Mouse (Mus musculus) forebrain, embryonic 11.5 days (tissue): ENCODE measurements at regions not wholly inside any gene's neighbourhood (a gene's known extent, or its start where the extent isn't known, plus 50 kb on each side); places are given as distances from the start of the nearest gene placed in this dataset.

Experiments
- ATAC-seq: fragments of 200-750 bp; cut with Nextera tagmentation; replicated peaks from 2 replicates; pipeline ENCODE4 v1.8.0; 2017; ENCODE audit warnings: moderate TSS enrichment; ENCODE audit not compliant: low FRiP score
- DNase-seq: peaks from one replicate; pipeline ENCODE4 v3.0.0-alpha.2; 2017; ENCODE audit warnings: low spot score
- H3K27ac ChIP-seq: fragments of 300-500 bp; sonication (generic); 2 replicates; pipeline ENCODE4 v1.5.1; 2014; ENCODE audit warnings: low read depth, low read length
- H3K27me3 ChIP-seq: fragments of 300-500 bp; sonication (generic); 2 replicates; pipeline ENCODE4 v1.6.1; 2014; ENCODE audit warnings: mild to moderate bottlenecking, low read length, mixed read lengths; ENCODE audit not compliant: control insufficient read depth, insufficient read depth
- H3K36me3 ChIP-seq: fragments of 300-500 bp; sonication (generic); 2 replicates; pipeline ENCODE4 v1.6.1; 2014; ENCODE audit warnings: mild to moderate bottlenecking, low read length, moderate library complexity, mixed read lengths; ENCODE audit not compliant: control insufficient read depth, insufficient read depth
- H3K4me1 ChIP-seq: fragments of 300-500 bp; sonication (generic); replicated peaks from 2 replicates; pipeline ENCODE4 v1.6.1; 2014; ENCODE audit warnings: low read length, mixed read lengths; ENCODE audit not compliant: control insufficient read depth, insufficient read depth
- H3K4me2 ChIP-seq: fragments of 300-500 bp; sonication (generic); 2 replicates; pipeline ENCODE4 v1.6.1; 2014; ENCODE audit warnings: low read depth, mild to moderate bottlenecking, low read length, moderate library complexity, mixed read lengths; ENCODE audit not compliant: severe bottlenecking
- H3K4me3 ChIP-seq: fragments of 300-500 bp; sonication (generic); 2 replicates; pipeline ENCODE4 v1.5.1; 2014; ENCODE audit warnings: low read depth, low read length
- H3K9ac ChIP-seq: fragments of 300-500 bp; sonication (generic); 2 replicates; pipeline ENCODE4 v1.6.1; 2014; ENCODE audit warnings: low read length
- H3K9me3 ChIP-seq: fragments of 300-500 bp; sonication (generic); 2 replicates; pipeline ENCODE4 v1.6.1; 2016; ENCODE audit warnings: low read length, mixed read lengths; ENCODE audit not compliant: control insufficient read depth
- WGBS: fragments of 180-500 bp; shearing (Covaris S2); extraction: QIAGEN DNeasy Blood & Tissue Kit; methylation state at CpG from one replicate; pipeline ENCODE4 v1.1.7; 2014; 5-methylcytosine and 5-hydroxymethylcytosine counted together

GRCm38 (mm10) chr12:77151471-77151870 lies 86.5 kb upstream of the Fut8 start:
- no peak for ATAC-seq
- 85% methylated on average over 2 of the region's 2 CpGs for WGBS
- no peak overlapping the region for H3K4me2 ChIP-seq
- no peak overlapping the region for H3K4me3 ChIP-seq
- no peaks in the 10 kb centered on the region for H3K27me3 ChIP-seq
- H3K4me1 ChIP-seq, result no peaks in the 10 kb centered on the region
- H3K9ac ChIP-seq, result no peak overlapping the region
- H3K9me3 ChIP-seq, result no peaks in the 10 kb centered on the region
- H3K36me3 ChIP-seq, result no peaks in the 10 kb centered on the region
- H3K27ac ChIP-seq, result no peak overlapping the region
- DNase-seq, result no peak

GRCm38 (mm10) chr12:77149835-77150234 lies 88.1 kb upstream of the Fut8 start:
- no peak for ATAC-seq
- DNase-seq, result no peak

GRCm38 (mm10) chr12:77148146-77148545 lies 89.8 kb upstream of the Fut8 start:
- Histone ChIP-seq H3K9me3 (no peaks in the 10 kb centered on the region), H3K4me2 (no peak overlapping the region), H3K27ac (no peak overlapping the region), H3K9ac (no peak overlapping the region), H3K36me3 (no peaks in the 10 kb centered on the region), H3K4me3 (no peak overlapping the region), H3K27me3 (no peaks in the 10 kb centered on the region), H3K4me1 (no peaks in the 10 kb centered on the region)
- DNase-seq (no peak), ATAC-seq (no peak)
- WGBS, result 92% methylated on average over 2 of the region's 2 CpGs

More at GRCm38 (mm10) chr12:77149835-77150234, 88.1 kb upstream of the Fut8 start:
- no peak overlapping the region for H3K9ac ChIP-seq
- H3K4me3 ChIP-seq, result no peak overlapping the region
- no peak overlapping the region for H3K4me2 ChIP-seq
- H3K4me1 ChIP-seq, result no peaks in the 10 kb centered on the region
- no peaks in the 10 kb centered on the region for H3K27me3 ChIP-seq
- H3K36me3 ChIP-seq, result no peaks in the 10 kb centered on the region
- H3K9me3 ChIP-seq, result no peaks in the 10 kb centered on the region
- H3K27ac ChIP-seq, result no peak overlapping the region

- H3K9ac ChIP-seq, result no peak overlapping the region
- H3K4me3 ChIP-seq, result no peak overlapping the region
- no peak overlapping the region for H3K4me2 ChIP-seq
- H3K9me3 ChIP-seq, result no peaks in the 10 kb centered on the region
- no peaks in the 10 kb centered on the region for H3K36me3 ChIP-seq
- DNase-seq (no peak), ATAC-seq (no peak)
- H3K4me1 ChIP-seq, result no peaks in the 10 kb centered on the region
- H3K27ac ChIP-seq, result no peak overlapping the region
- no peaks in the 10 kb centered on the region for H3K27me3 ChIP-seq
- WGBS, result 70% methylated on average over 3 of the region's 3 CpGs
Measured at GRCm38 (mm10) chr12:77143958-77144357, 94.0 kb upstream of the Fut8 start.

- 80% methylated on average over 6 of the region's 6 CpGs for WGBS
- Histone ChIP-seq H3K4me3 (no peak overlapping the region), H3K36me3 (no peaks in the 10 kb centered on the region), H3K4me1 (no peaks in the 10 kb centered on the region), H3K27me3 (no peaks in the 10 kb centered on the region), H3K9me3 (no peaks in the 10 kb centered on the region), H3K9ac (no peak overlapping the region), H3K4me2 (no peak overlapping the region), H3K27ac (no peak overlapping the region)
- ATAC-seq (no peak), DNase-seq (no peak)
Measured at GRCm38 (mm10) chr12:77143521-77143920, 94.4 kb upstream of the Fut8 start.

- H3K36me3 ChIP-seq, result no peaks in the 10 kb centered on the region
- H3K9ac ChIP-seq, result no peak overlapping the region
- 96% methylated on average over 12 of the region's 12 CpGs for WGBS
- no peak overlapping the region for H3K27ac ChIP-seq
- H3K4me2 ChIP-seq, result no peak overlapping the region
- ATAC-seq, result no peak
- H3K4me1 ChIP-seq, result no peaks in the 10 kb centered on the region
- H3K9me3 ChIP-seq, result no peaks in the 10 kb centered on the region
- no peak for DNase-seq
- H3K27me3 ChIP-seq, result no peaks in the 10 kb centered on the region
- H3K4me3 ChIP-seq, result no peak overlapping the region
Measured at GRCm38 (mm10) chr12:77143105-77143504, 94.8 kb upstream of the Fut8 start.

GRCm38 (mm10) chr12:77142224-77142623 lies 95.7 kb upstream of the Fut8 start:
- ATAC-seq (no peak), DNase-seq (no peak)

GRCm38 (mm10) chr12:77141260-77142201 lies 96.4 kb upstream of the Fut8 start:
- 80% methylated on average over 8 of the region's 8 CpGs for WGBS
- no peaks in the 10 kb centered on the region for H3K4me1 ChIP-seq
- H3K9ac ChIP-seq, result no peak overlapping the region
- H3K4me3 ChIP-seq, result no peak overlapping the region
- H3K36me3 ChIP-seq, result no peaks in the 10 kb centered on the region
- no peaks in the 10 kb centered on the region for H3K27me3 ChIP-seq
- H3K27ac ChIP-seq, result no peak overlapping the region
- no peak for DNase-seq
- ATAC-seq, result no peak
- H3K4me2 ChIP-seq, result no peak overlapping the region
- no peaks in the 10 kb centered on the region for H3K9me3 ChIP-seq

More at GRCm38 (mm10) chr12:77142224-77142623, 95.7 kb upstream of the Fut8 start:
- no peaks in the 10 kb centered on the region for H3K27me3 ChIP-seq
- H3K9me3 ChIP-seq, result no peaks in the 10 kb centered on the region
- no peak overlapping the region for H3K27ac ChIP-seq
- H3K36me3 ChIP-seq, result no peaks in the 10 kb centered on the region
- no peak overlapping the region for H3K4me2 ChIP-seq
- no peaks in the 10 kb centered on the region for H3K4me1 ChIP-seq
- no peak overlapping the region for H3K4me3 ChIP-seq
- no peak overlapping the region for H3K9ac ChIP-seq
- whole genome bisulfite sequencing, result 90% methylated on average over 4 of the region's 4 CpGs

GRCm38 (mm10) chr12:77140656-77141055 lies 97.3 kb upstream of the Fut8 start:
- 73% methylated on average over 6 of the region's 6 CpGs for WGBS
- ATAC-seq (no peak), DNase-seq (no peak)
- Histone ChIP-seq H3K4me3 (no peak overlapping the region), H3K27me3 (no peaks in the 10 kb centered on the region), H3K9me3 (no peaks in the 10 kb centered on the region), H3K4me1 (no peaks in the 10 kb centered on the region), H3K27ac (no peak overlapping the region), H3K4me2 (no peak overlapping the region), H3K9ac (no peak overlapping the region), H3K36me3 (no peaks in the 10 kb centered on the region)
